Mouse (Mus musculus): ENCODE results near the gene Etv4. TPM values are rescaled to one million over a fixed set of nuclear protein-coding genes. Genes with fewer than 3 reads are reported as not detected.

Etv4 gene
- polyA plus RNA-seq, 1 experiment: not detected

- no peak overlapping the region for H3K4me3 ChIP-seq (replicated peaks)
- no peaks in the 10 kb centered on the region for H3K27me3 ChIP-seq (ENCODE audit: control insufficient read depth)
- no peaks in the 10 kb centered on the region for H3K9me3 ChIP-seq (ENCODE audit: control insufficient read depth, low read length)
- no peak for TF ChIP-seq GATA1 (IDR thresholded peaks at IDR 0.05; ENCODE audit: low read length)
- TF ChIP-seq TAL1 (IDR thresholded peaks at IDR 0.05; ENCODE audit: low read length): no peak
- no peaks in the 10 kb centered on the region for H3K4me1 ChIP-seq (ENCODE audit: control insufficient read depth)
- peaks cover 98% of the 10 kb centered on the region for H3K36me3 ChIP-seq (ENCODE audit: control insufficient read depth)
These were observed 28.6 kb downstream of the Etv4 start for GRCm38 (mm10) chr11:101756616-101757015.

DNA sequence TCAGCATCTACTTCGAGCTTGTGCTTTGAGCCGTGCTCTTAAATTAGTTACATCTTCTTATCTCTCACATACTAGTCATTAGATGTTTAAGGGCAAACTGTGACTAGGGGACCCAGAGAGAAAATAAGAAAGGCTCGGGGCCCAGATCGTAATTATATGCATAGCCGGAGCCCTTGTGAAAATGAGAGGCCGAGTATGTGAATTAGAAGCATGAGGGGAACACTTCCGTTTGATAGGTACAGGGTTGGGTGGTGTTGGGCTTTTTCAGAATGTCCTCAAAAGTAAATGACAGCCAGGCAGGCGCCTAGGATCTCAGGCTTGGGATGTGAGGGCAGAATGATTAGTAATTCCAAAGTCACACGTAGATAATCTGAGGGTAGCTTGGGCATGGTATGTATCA, 51.6 kb downstream of the Etv4 start:
- peak overlapping the region; percentile 73 for H3K4me3 ChIP-seq (replicated peaks)
- H3K27me3 ChIP-seq (ENCODE audit: control insufficient read depth): no peaks in the 10 kb centered on the region
- no peak for TF ChIP-seq TAL1 (IDR thresholded peaks at IDR 0.05; ENCODE audit: low read length)
- no peak for TF ChIP-seq GATA1 (IDR thresholded peaks at IDR 0.05; ENCODE audit: low read length)
- H3K9me3 ChIP-seq (ENCODE audit: control insufficient read depth, low read length): no peaks in the 10 kb centered on the region
- H3K36me3 ChIP-seq (ENCODE audit: control insufficient read depth): peaks cover 42% of the 10 kb centered on the region
- H3K4me1 ChIP-seq (ENCODE audit: control insufficient read depth): peaks cover 18% of the 10 kb centered on the region

GRCm38 (mm10) chr11:101732518-101733440, 52.4 kb downstream of the Etv4 start, which contains the start of gene Dhx8:
Dhx8 (plus strand) TSS chr11:101732919.
- H3K4me1 ChIP-seq (ENCODE audit: control insufficient read depth): peaks cover 18% of the 10 kb centered on the region
- H3K27me3 ChIP-seq (ENCODE audit: control insufficient read depth): no peaks in the 10 kb centered on the region
- no peaks in the 10 kb centered on the region for H3K9me3 ChIP-seq (ENCODE audit: control insufficient read depth, low read length)
- TF ChIP-seq TAL1 (IDR thresholded peaks at IDR 0.05; ENCODE audit: low read length) (no peak), GATA1 (IDR thresholded peaks at IDR 0.05; ENCODE audit: low read length) (no peak)
- H3K36me3 ChIP-seq (ENCODE audit: control insufficient read depth): peaks cover 34% of the 10 kb centered on the region
- peak within 1 kb of the TSS; percentile 73 for H3K4me3 ChIP-seq (replicated peaks)

DNA sequence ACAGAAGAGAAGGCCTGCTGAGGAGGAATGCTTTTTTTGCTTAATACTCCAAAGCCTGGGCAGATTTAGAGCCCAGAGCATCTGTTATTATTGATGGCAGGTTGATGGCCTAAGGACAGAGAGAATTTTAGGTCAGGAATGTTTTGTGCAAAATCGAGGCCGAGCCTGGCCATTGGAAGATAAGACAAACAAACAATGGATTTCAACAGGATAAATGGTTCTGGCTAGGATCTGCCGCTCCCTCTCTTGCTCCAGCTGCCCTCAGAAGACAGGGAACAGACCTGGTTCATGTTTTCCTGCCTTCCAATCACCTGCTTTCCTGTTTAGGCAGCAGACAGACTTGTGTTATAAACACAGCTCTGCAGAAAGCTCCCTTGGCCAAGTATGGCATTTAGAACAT, 55.9 kb downstream of the Etv4 start:
- Histone ChIP-seq H3K9me3 (ENCODE audit: control insufficient read depth, low read length) (no peaks in the 10 kb centered on the region), H3K4me1 (ENCODE audit: control insufficient read depth) (peaks cover 16% of the 10 kb centered on the region)
- TF ChIP-seq TAL1 (IDR thresholded peaks at IDR 0.05; ENCODE audit: low read length) (no peak), GATA1 (IDR thresholded peaks at IDR 0.05; ENCODE audit: low read length) (no peak)

GRCm38 (mm10) chr11:101726765-101727164, 58.4 kb downstream of the Etv4 start:
- TF ChIP-seq GATA1 (IDR thresholded peaks at IDR 0.05; ENCODE audit: low read length) (no peak), TAL1 (IDR thresholded peaks at IDR 0.05; ENCODE audit: low read length) (no peak)

More for the DNA sequence above, 55.9 kb downstream of the Etv4 start:
- Histone ChIP-seq H3K36me3 (ENCODE audit: control insufficient read depth) (no peaks in the 10 kb centered on the region; the same call in 1 of the 2 replicates), H3K27me3 (ENCODE audit: control insufficient read depth) (no peaks in the 10 kb centered on the region), H3K4me3 (replicated peaks) (no peak overlapping the region)

GRCm38 (mm10) chr11:101725043-101725442, 60.1 kb downstream of the Etv4 start:
- Histone ChIP-seq H3K4me1 (ENCODE audit: control insufficient read depth) (peaks cover 3% of the 10 kb centered on the region), H3K36me3 (ENCODE audit: control insufficient read depth) (no peaks in the 10 kb centered on the region), H3K4me3 (replicated peaks) (no peak overlapping the region), H3K27me3 (ENCODE audit: control insufficient read depth) (no peaks in the 10 kb centered on the region), H3K9me3 (ENCODE audit: control insufficient read depth, low read length) (peaks cover 4% of the 10 kb centered on the region)
- no peak for TF ChIP-seq GATA1 (IDR thresholded peaks at IDR 0.05; ENCODE audit: low read length)
- TF ChIP-seq TAL1 (IDR thresholded peaks at IDR 0.05; ENCODE audit: low read length): no peak

More at GRCm38 (mm10) chr11:101726765-101727164, 58.4 kb downstream of the Etv4 start:
- Histone ChIP-seq H3K4me1 (ENCODE audit: control insufficient read depth) (peaks cover under 1% of the 10 kb centered on the region; the same call in 1 of the 2 replicates), H3K4me3 (replicated peaks) (no peak overlapping the region), H3K9me3 (ENCODE audit: control insufficient read depth, low read length) (peaks cover 1% of the 10 kb centered on the region), H3K27me3 (ENCODE audit: control insufficient read depth) (no peaks in the 10 kb centered on the region), H3K36me3 (ENCODE audit: control insufficient read depth) (no peaks in the 10 kb centered on the region)

DNA sequence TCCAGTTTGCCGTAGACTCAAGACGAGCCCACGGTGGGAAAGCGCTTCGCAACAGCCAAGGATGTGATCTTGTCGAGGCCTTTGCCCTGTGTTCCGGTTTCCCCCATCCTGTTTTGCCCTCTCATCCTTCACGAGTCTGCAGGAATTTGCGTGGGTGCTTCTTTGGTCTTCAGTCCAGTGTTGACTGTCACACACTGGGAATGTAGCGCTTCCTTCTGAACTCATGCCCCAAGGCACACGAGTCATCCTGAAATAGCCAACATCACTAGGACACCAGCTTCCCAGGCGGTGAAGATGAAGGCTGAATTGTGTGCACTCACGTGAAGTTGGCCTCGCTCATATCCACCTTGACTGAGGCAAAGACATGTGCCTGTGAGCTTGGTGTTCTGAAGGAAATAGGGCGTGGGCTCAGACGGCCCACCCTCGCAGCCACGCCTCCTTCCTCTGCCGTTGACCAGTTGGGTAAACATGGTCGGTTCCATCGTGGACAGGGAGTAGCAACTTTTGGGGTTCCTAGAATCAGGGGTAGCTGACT, 65.1 kb downstream of the Etv4 start:
- Histone ChIP-seq H3K4me1 (ENCODE audit: control insufficient read depth) (peaks cover 3% of the 10 kb centered on the region), H3K27me3 (ENCODE audit: control insufficient read depth) (no peaks in the 10 kb centered on the region), H3K9me3 (ENCODE audit: control insufficient read depth, low read length) (peaks cover 4% of the 10 kb centered on the region), H3K4me3 (replicated peaks) (no peak overlapping the region), H3K36me3 (ENCODE audit: control insufficient read depth) (no peaks in the 10 kb centered on the region)
- TF ChIP-seq TAL1 (IDR thresholded peaks at IDR 0.05; ENCODE audit: low read length): peak; percentile 24; the same call in 1 of the 3 replicates
- no peak for TF ChIP-seq GATA1 (IDR thresholded peaks at IDR 0.05; ENCODE audit: low read length)

Other genes starting within 250 kb of the Etv4 start
- 0.40 and 0.44 TPM in 2 replicates for gene Brca1, start 233.4 kb downstream of the Etv4 start, polyA plus RNA-seq (2012)
- gene Nbr1, start 233.2 kb downstream of the Etv4 start, polyA plus RNA-seq (2012): 2.0 and 5.3 TPM in 2 replicates
- 0.05 TPM in 1 of 2 replicates, not detected in the other for gene Tmem106a, start 203.1 kb downstream of the Etv4 start, polyA plus RNA-seq (2012)
- gene Gm11634, start 186.1 kb downstream of the Etv4 start, polyA plus RNA-seq (2012): not detected in 2 replicates
- 1.4 and 2.2 TPM in 2 replicates for gene Rdm1, start 158.2 kb downstream of the Etv4 start, polyA plus RNA-seq (2012)
- 0.04 and 0.13 TPM in 2 replicates for gene Arl4d, start 119.8 kb downstream of the Etv4 start, polyA plus RNA-seq (2012)
- 0.88 and 0.89 TPM in 2 replicates for gene Dhx8, start 52.5 kb downstream of the Etv4 start, polyA plus RNA-seq (2012)
- gene Meox1, start 109.0 kb upstream of the Etv4 start, polyA plus RNA-seq (2012): not detected in 2 replicates
- gene Sost, start 181.6 kb upstream of the Etv4 start, polyA plus RNA-seq (2012): 0.02 TPM in 1 of 2 replicates, not detected in the other
- gene Cfap97d1, start 198.9 kb upstream of the Etv4 start, polyA plus RNA-seq (2012): not detected in 2 replicates
- gene Dusp3, start 201.6 kb upstream of the Etv4 start, polyA plus RNA-seq (2012): 0.02 and 0.03 TPM in 2 replicates
- gene Mpp3, start 243.1 kb upstream of the Etv4 start, polyA plus RNA-seq (2012): 0.05 TPM in 1 of 2 replicates, not detected in the other